8 mouse cellular contexts compared by ENCODE assay signal in genomic region chr14:25708917-25709316, GRCm38 (mm10). TPM values are rescaled to one million over a fixed set of nuclear protein-coding genes. Genes with fewer than 3 reads are reported as not detected.
DNase-seq lines count a peak whose midpoint lies in the region; ATAC-seq and TF ChIP-seq lines count a peak whose summit lies in the region.

No protein-coding gene starts in this region.

- H3K9me3 ChIP-seq in lung, embryonic 15.5 days = no peaks in the 10 kb centered on the region
- no peaks in the 10 kb centered on the region for H3K9me3 ChIP-seq in intestine, embryonic 15.5 days
- no peaks in the 10 kb centered on the region for H3K9me3 ChIP-seq in stomach, embryonic 15.5 days

- TF ChIP-seq POLR2A in lung, adult 2 months (IDR thresholded peaks at IDR 0.05; ENCODE audit: borderline replicate concordance, extremely low read depth, low read depth, low read length) = no peak

- no peak overlapping the region for H3K4me2 ChIP-seq in lung, embryonic 15.5 days
- H3K4me2 ChIP-seq in intestine, embryonic 15.5 days (replicated peaks) = no peak overlapping the region
- no peak overlapping the region for H3K4me2 ChIP-seq in stomach, embryonic 15.5 days

- no peak for DNase-seq in lung, adult 2 months
- peak; percentile 50 to 62 for DNase-seq in gastrocnemius, postnatal 36 days
- DNase-seq in cerebellum, postnatal 36 days = no peak

- no peak for TF ChIP-seq CTCF in lung, adult 2 months (IDR thresholded peaks at IDR 0.05; ENCODE audit: insufficient read depth, low read length)

- H3K4me3 ChIP-seq in lung, embryonic 15.5 days = no peak overlapping the region
- H3K4me3 ChIP-seq in lung, adult 2 months (replicated peaks; ENCODE audit: extremely low read depth, low read depth, low read length) = no peak overlapping the region
- H3K4me3 ChIP-seq in intestine, embryonic 15.5 days (replicated peaks) = no peak overlapping the region
- H3K4me3 ChIP-seq in stomach, embryonic 15.5 days (replicated peaks) = no peak overlapping the region

- H3K4me1 ChIP-seq in lung, embryonic 15.5 days = peaks cover 45% of the 10 kb centered on the region
- peaks cover 16% of the 10 kb centered on the region for H3K4me1 ChIP-seq in lung, adult 2 months (ENCODE audit: control insufficient read depth, insufficient read depth, low read length)
- H3K4me1 ChIP-seq in intestine, embryonic 15.5 days (replicated peaks) = peaks cover 34% of the 10 kb centered on the region
- peaks cover 43% of the 10 kb centered on the region for H3K4me1 ChIP-seq in stomach, embryonic 15.5 days

- peak overlapping the region; percentile 88 for H3K27ac ChIP-seq in lung, embryonic 15.5 days
- peak overlapping the region; percentile 8 for H3K27ac ChIP-seq in intestine, embryonic 15.5 days
- H3K27ac ChIP-seq in stomach, embryonic 15.5 days = peak overlapping the region; percentile 73

- no peaks in the 10 kb centered on the region for H3K27me3 ChIP-seq in lung, embryonic 15.5 days
- no peaks in the 10 kb centered on the region for H3K27me3 ChIP-seq in intestine, embryonic 15.5 days (replicated peaks)
- H3K27me3 ChIP-seq in stomach, embryonic 15.5 days (replicated peaks) = no peaks in the 10 kb centered on the region

- H3K9ac ChIP-seq in lung, embryonic 15.5 days = no peak overlapping the region
- no peak overlapping the region for H3K9ac ChIP-seq in intestine, embryonic 15.5 days
- H3K9ac ChIP-seq in stomach, embryonic 15.5 days = no peak overlapping the region; the same call in 1 of the 2 replicates

- 86% methylated on average over 2 of the region's 2 CpGs for WGBS in lung, embryonic 15.5 days
- WGBS in lung, adult 2 months = 76% methylated on average over 2 of the region's 2 CpGs
- 87% methylated on average over 2 of the region's 2 CpGs for WGBS in intestine, embryonic 15.5 days
- 80% methylated on average over 2 of the region's 2 CpGs for WGBS in stomach, embryonic 15.5 days

- peak; percentile 6; the same call in 1 of the 2 replicates for ATAC-seq in lung, embryonic 15.5 days (ENCODE audit: borderline replicate concordance, extremely low read depth, low FRiP score, low TSS enrichment)
- ATAC-seq in intestine, embryonic 15.5 days = 0 out of 2 replicates have a peak, but pooled peaks have one; percentile 9
- no peak for ATAC-seq in stomach, embryonic 15.5 days (ENCODE audit: insufficient read depth, low FRiP score, low read depth)
- ATAC-seq in cerebellum, adult (ENCODE audit: insufficient number of reproducible peaks, low FRiP score, low TSS enrichment) = no peak
- no peak for ATAC-seq in granulocyte monocyte progenitor cell, adult 5-6 weeks (replicated peaks; ENCODE audit: poor library complexity, severe bottlenecking)

- no peaks in the 10 kb centered on the region for H3K36me3 ChIP-seq in lung, embryonic 15.5 days
- H3K36me3 ChIP-seq in intestine, embryonic 15.5 days = no peaks in the 10 kb centered on the region
- no peaks in the 10 kb centered on the region for H3K36me3 ChIP-seq in stomach, embryonic 15.5 days

- intact Hi-C loops in gastrocnemius, postnatal 36 days (cut with DNase I) = no loop called here

RNA-seq across cellular contexts. Expression of gene Ppif, which starts 15.0 kb away (rescaled TPM):
- 23.1 and 24.3 TPM in 2 replicates for polyA plus RNA-seq in lung, embryonic 15.5 days (2015; fragmentation: Nextera tagmentation; extraction: Ambion mirVana)
- 28.9 and 32.4 TPM in 2 replicates for polyA plus RNA-seq in lung, adult 2 months (2012; rRNA removed)
- 10 to 100 TPM; 31.8 to 36.5 TPM for total RNA-seq in gastrocnemius, postnatal 36 days (2021)
- polyA plus RNA-seq in intestine, embryonic 15.5 days (2015; fragmentation: Nextera tagmentation; extraction: Ambion mirVana) = 89.9 and 90.5 TPM in 2 replicates
- 47.7 and 48.5 TPM in 2 replicates for polyA plus RNA-seq in stomach, embryonic 15.5 days (2015; fragmentation: Nextera tagmentation; extraction: Ambion mirVana)
- 91.9 and 93.5 TPM in 2 replicates for total RNA-seq in granulocyte monocyte progenitor cell, adult 5-6 weeks (2014; fragmentation: Nextera tagmentation)
- 21.8 and 23.8 TPM in 2 replicates for total RNA-seq in granulocyte monocyte progenitor cell, adult 5-6 weeks (2017)

RNA-seq across cellular contexts. Expression of gene Zcchc24, which starts 59.9 kb away (rescaled TPM):
- polyA plus RNA-seq in lung, embryonic 15.5 days (2015; fragmentation: Nextera tagmentation; extraction: Ambion mirVana) = 21.4 and 22.4 TPM in 2 replicates
- 41.7 and 44.9 TPM in 2 replicates for polyA plus RNA-seq in lung, adult 2 months (2012; rRNA removed)
- 10 to 100 TPM; 38.4 to 49.4 TPM for total RNA-seq in gastrocnemius, postnatal 36 days (2021)
- 20.6 and 21.0 TPM in 2 replicates for polyA plus RNA-seq in intestine, embryonic 15.5 days (2015; fragmentation: Nextera tagmentation; extraction: Ambion mirVana)
- 25.7 and 26.9 TPM in 2 replicates for polyA plus RNA-seq in stomach, embryonic 15.5 days (2015; fragmentation: Nextera tagmentation; extraction: Ambion mirVana)
- total RNA-seq in granulocyte monocyte progenitor cell, adult 5-6 weeks (2014; fragmentation: Nextera tagmentation) = 0.54 and 1.5 TPM in 2 replicates
- 1.3 and 1.6 TPM in 2 replicates for total RNA-seq in granulocyte monocyte progenitor cell, adult 5-6 weeks (2017)

Comparison
In these comparisons a context has a peak if more than half of its experiments do, and no peak if none do; other contexts are left out.
1. ATAC-seq: peak in lung, embryonic 15.5 days (single experiment) and intestine, embryonic 15.5 days (single experiment); none in stomach, embryonic 15.5 days (single experiment), cerebellum, adult (single experiment) and granulocyte monocyte progenitor cell, adult 5-6 weeks (single experiment).
2. H3K27ac ChIP-seq: peak in every context shown above with its lines; median percentile 88 in lung, embryonic 15.5 days; 73 in stomach, embryonic 15.5 days; 8 in intestine, embryonic 15.5 days.
3. DNase-seq: peak in gastrocnemius, postnatal 36 days (2 of 2); none in lung, adult 2 months (single experiment) and cerebellum, postnatal 36 days (0 of 2).